Mouse (Mus musculus) stomach, postnatal 0 days (tissue): ENCODE results near the gene Ankrd39.

Source experiments
- CTCF ChIP-seq: IDR thresholded peaks from 2 replicates; pipeline ENCODE4 v1.5.1; 2016; ENCODE audit warnings: antibody characterized with exemption, low read depth, mild to moderate bottlenecking, moderate library complexity
- EP300 ChIP-seq: optimal IDR thresholded peaks from 2 replicates; pipeline ENCODE3; 2016; ENCODE audit warnings: antibody characterized with exemption

DNA sequence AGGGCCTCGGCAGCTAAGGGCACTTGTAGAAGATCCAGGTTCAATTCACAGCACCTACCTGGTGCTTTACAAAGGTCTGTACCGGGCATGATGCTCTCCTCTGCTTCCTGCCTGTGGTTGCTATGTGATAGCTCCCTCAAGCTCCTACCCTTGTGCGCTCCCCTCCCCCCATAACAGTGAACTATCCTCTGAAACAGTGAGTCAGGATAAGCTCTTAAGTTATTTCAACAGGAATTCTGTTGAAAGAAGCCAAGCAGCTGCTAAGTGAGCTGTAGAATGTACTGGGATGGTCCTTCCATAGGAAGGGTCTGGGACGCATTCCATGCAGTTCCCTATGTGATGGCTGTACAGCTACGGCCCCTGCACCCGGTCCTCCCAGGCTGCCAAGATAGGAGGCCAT is 13.7 kb downstream of the Ankrd39 start:
- TF ChIP-seq CTCF = no peak
- TF ChIP-seq EP300 = no peak
